Mouse (Mus musculus) B cell, adult (primary cell): ENCODE data around the gene Cfap52. TPM values are rescaled to one million over a fixed set of nuclear protein-coding genes. Genes with fewer than 3 reads are reported as not detected.

Source experiments
- total RNA-seq: library from RNA; stranded (reverse); gene quantifications from 4 replicates; pipeline ENCODE4 v1.2.4, GENCODE M21; 2023; ENCODE audit not compliant: inconsistent age

Gene Cfap52
- total RNA-seq = not detected in 4 replicates

GRCm38 (mm10) chr11:67965242-67965883 lies at the start of gene Cfap52:
TSS of gene Cfap52 (minus strand) at chr11:67965651.

GRCm38 (mm10) chr11:67965905-67966878 lies 741 bp upstream of the Cfap52 start, which contains the start of gene Stx8:
TSS of gene Stx8 (plus strand) at chr11:67966193.

DNA sequence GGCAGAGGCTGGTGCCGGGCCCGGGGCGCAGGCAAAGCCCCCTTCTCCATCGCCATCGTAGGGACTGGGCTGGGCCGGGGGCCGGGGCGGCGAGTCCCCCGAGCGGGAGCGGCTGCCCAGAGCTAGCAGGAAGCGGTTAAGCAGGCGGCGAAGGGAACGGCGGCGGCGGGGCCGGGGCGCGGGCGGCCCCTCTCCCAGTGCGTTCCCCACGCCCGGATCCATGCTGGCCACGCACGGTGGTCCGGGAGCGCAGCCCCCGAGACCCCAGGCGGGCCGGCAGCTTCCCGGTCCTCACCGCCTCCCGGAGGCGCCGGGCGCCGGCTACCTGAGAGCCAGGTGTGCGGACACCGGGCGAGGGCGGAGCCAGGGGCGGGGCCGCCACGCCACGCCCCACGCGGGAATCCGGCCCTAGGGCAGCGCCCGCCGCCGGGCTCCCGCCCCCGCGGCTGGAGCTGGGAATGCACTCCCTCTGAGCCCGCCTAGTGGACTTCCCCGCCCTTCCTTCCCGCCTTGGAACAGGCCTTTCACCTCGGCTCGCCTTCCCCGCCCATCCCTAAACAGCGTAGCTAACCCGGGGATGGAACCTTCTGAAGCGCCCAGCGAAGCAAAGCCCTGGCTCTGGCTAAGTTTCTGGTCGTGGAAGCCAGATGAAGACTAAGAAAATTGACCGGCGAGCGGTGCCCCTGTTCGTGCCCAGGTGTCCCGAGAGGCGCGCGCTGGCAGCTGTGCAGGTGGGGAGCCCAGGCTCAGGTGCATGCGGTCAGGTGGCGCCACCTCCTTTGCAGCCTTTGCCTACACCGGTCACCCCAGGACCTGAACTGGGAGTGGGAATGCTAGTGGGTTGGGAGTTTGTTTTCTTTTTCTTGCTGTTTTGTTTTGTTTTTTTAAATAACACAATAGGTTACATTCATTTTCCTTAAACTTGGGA lies 43.4 kb downstream of the Cfap52 start, which contains the start of gene Usp43:
Gene Usp43 (minus strand): TSS at position 327 of the 928 bp plus-strand sequence.

Other genes with a start within 250 kb of the Cfap52 start
- not detected in 4 replicates for gene Glp2r, start 194.5 kb downstream of the Cfap52 start, total RNA-seq
- not detected in 4 replicates for gene Gsg1l2, start 191.0 kb downstream of the Cfap52 start, total RNA-seq
- gene Dhrs7c, start 167.5 kb downstream of the Cfap52 start, total RNA-seq = not detected in 4 replicates
- not detected in 4 replicates for gene Usp43, start 43.5 kb downstream of the Cfap52 start, total RNA-seq
- 32.4 to 35.9 TPM (median 34.9 TPM) in 4 replicates for gene Stx8, start 542 bp upstream of the Cfap52 start, total RNA-seq